Mouse (Mus musculus) neural tube, embryonic 15.5 days (tissue): ENCODE results near the gene Arid3a. TPM values are rescaled to one million over a fixed set of nuclear protein-coding genes. Genes with fewer than 3 reads are reported as not detected.

ENCODE experiments used
- ATAC-seq: fragments of 200-750 bp; cut with Nextera tagmentation; 2 replicates; pipeline ENCODE4 v1.8.0; 2017; ENCODE audit warnings: mild to moderate bottlenecking, moderate TSS enrichment, moderate library complexity; ENCODE audit not compliant: low FRiP score
- H3K27ac ChIP-seq: fragments of 300-500 bp; sonication (generic); replicated peaks from 2 replicates; pipeline ENCODE4 v1.5.1; 2015; ENCODE audit warnings: mild to moderate bottlenecking, inconsistent platforms
- H3K27me3 ChIP-seq: fragments of 300-500 bp; sonication (generic); replicated peaks from 2 replicates; pipeline ENCODE4 v1.6.1; 2015; ENCODE audit warnings: inconsistent platforms
- H3K36me3 ChIP-seq: fragments of 300-500 bp; sonication (generic); 2 replicates; pipeline ENCODE4 v1.6.1; 2015; ENCODE audit warnings: inconsistent platforms
- H3K4me1 ChIP-seq: fragments of 300-500 bp; sonication (generic); 2 replicates; pipeline ENCODE4 v1.6.1; 2015; ENCODE audit warnings: inconsistent platforms
- H3K4me2 ChIP-seq: fragments of 300-500 bp; sonication (generic); 2 replicates; pipeline ENCODE4 v1.6.1; 2015; ENCODE audit warnings: inconsistent platforms, mild to moderate bottlenecking, moderate library complexity
- H3K4me3 ChIP-seq: fragments of 300-500 bp; sonication (generic); replicated peaks from 2 replicates; pipeline ENCODE4 v1.5.1; 2015; ENCODE audit warnings: mild to moderate bottlenecking, inconsistent platforms
- H3K9ac ChIP-seq: fragments of 300-500 bp; sonication (generic); replicated peaks from 2 replicates; pipeline ENCODE4 v1.6.1; 2015; ENCODE audit warnings: mild to moderate bottlenecking, inconsistent platforms
- H3K9me3 ChIP-seq: fragments of 300-500 bp; sonication (generic); replicated peaks from 2 replicates; pipeline ENCODE4 v1.6.1; 2016; ENCODE audit warnings: inconsistent platforms
- WGBS: fragments of 180-500 bp; shearing (Covaris S2); methylation state at CpG from one replicate; pipeline ENCODE4 v1.1.7; 2015; ENCODE audit warnings: mixed read lengths; 5-methylcytosine and 5-hydroxymethylcytosine counted together
- polyA plus RNA-seq: library from polyadenylated mRNA; unstranded; fragments of >200 nt; fragmentation: Nextera tagmentation; extraction: Ambion mirVana; gene quantifications from 2 replicates; pipeline ENCODE4 v1.2.1, GENCODE M21; 2015

The Arid3a gene
- polyA plus RNA-seq, 1 experiment from 2014 or later, result 2.4 TPM

- H3K36me3 ChIP-seq, result peaks cover 9% of the 10 kb centered on the region
- peaks cover 73% of the 10 kb centered on the region for H3K4me1 ChIP-seq
- H3K4me3 ChIP-seq, result no peak overlapping the region
- 0 out of 2 replicates have a peak overlapping the region, but pooled peaks have one; percentile 29 for H3K9ac ChIP-seq
- peak overlapping the region; percentile 88 for H3K4me2 ChIP-seq
- peak overlapping the region; percentile 45; the same call in 1 of the 2 replicates for H3K27ac ChIP-seq
- 72% methylated on average over 18 of the region's 18 CpGs for WGBS
- ATAC-seq, result no peak
- H3K27me3 ChIP-seq, result no peaks in the 10 kb centered on the region
- H3K9me3 ChIP-seq, result no peaks in the 10 kb centered on the region
Observed at GRCm38 (mm10) chr10:79929967-79930825, 3.4 kb downstream of the Arid3a start.

GRCm38 (mm10) chr10:79930826-79931186 lies 4.0 kb downstream of the Arid3a start:
- peak overlapping the region; percentile 45; the same call in 1 of the 2 replicates for H3K27ac ChIP-seq
- no peak overlapping the region for H3K4me2 ChIP-seq
- ATAC-seq, result no peak
- no peaks in the 10 kb centered on the region for H3K9me3 ChIP-seq
- no peak overlapping the region for H3K9ac ChIP-seq
- H3K4me3 ChIP-seq, result no peak overlapping the region
- no peaks in the 10 kb centered on the region for H3K27me3 ChIP-seq
- WGBS, result 45% methylated on average over 16 of the region's 16 CpGs
- H3K36me3 ChIP-seq, result peaks cover 9% of the 10 kb centered on the region
- peaks cover 71% of the 10 kb centered on the region for H3K4me1 ChIP-seq

- peaks cover 9% of the 10 kb centered on the region for H3K36me3 ChIP-seq
- no peaks in the 10 kb centered on the region for H3K9me3 ChIP-seq
- H3K4me2 ChIP-seq, result no peak overlapping the region
- peaks cover 69% of the 10 kb centered on the region for H3K4me1 ChIP-seq
- ATAC-seq, result no peak
- no peak overlapping the region for H3K27ac ChIP-seq
- H3K9ac ChIP-seq, result no peak overlapping the region
- H3K4me3 ChIP-seq, result no peak overlapping the region
- no peaks in the 10 kb centered on the region for H3K27me3 ChIP-seq
- 88% methylated on average over 9 of the region's 9 CpGs for WGBS
Observed at GRCm38 (mm10) chr10:79931797-79932196, 5.0 kb downstream of the Arid3a start.

- H3K9me3 ChIP-seq, result no peaks in the 10 kb centered on the region
- 14% methylated on average over 8 of the region's 8 CpGs for WGBS
- H3K27ac ChIP-seq, result peak overlapping the region; percentile 63
- peaks cover 9% of the 10 kb centered on the region for H3K36me3 ChIP-seq
- H3K27me3 ChIP-seq, result no peaks in the 10 kb centered on the region
- peaks cover 76% of the 10 kb centered on the region for H3K4me1 ChIP-seq
- no peak for ATAC-seq
- H3K4me2 ChIP-seq, result peak overlapping the region; percentile 5; the same call in 1 of the 2 replicates
- H3K9ac ChIP-seq, result no peak overlapping the region; the same call in 1 of the 2 replicates
- no peak overlapping the region for H3K4me3 ChIP-seq
Observed at GRCm38 (mm10) chr10:79932736-79933135, 5.9 kb downstream of the Arid3a start.

- peaks cover 77% of the 10 kb centered on the region for H3K4me1 ChIP-seq
- WGBS, result 71% methylated on average over 9 of the region's 9 CpGs
- peak overlapping the region; percentile 63; the same call in 1 of the 2 replicates for H3K27ac ChIP-seq
- H3K9me3 ChIP-seq, result no peaks in the 10 kb centered on the region
- no peak overlapping the region for H3K9ac ChIP-seq
- peaks cover 9% of the 10 kb centered on the region for H3K36me3 ChIP-seq
- no peaks in the 10 kb centered on the region for H3K27me3 ChIP-seq
- H3K4me2 ChIP-seq, result 0 out of 2 replicates have a peak overlapping the region, but pooled peaks have one; percentile 5
- no peak for ATAC-seq
- no peak overlapping the region for H3K4me3 ChIP-seq
Observed at GRCm38 (mm10) chr10:79933145-79933679, 6.4 kb downstream of the Arid3a start.

GRCm38 (mm10) chr10:79933861-79934260 lies 7.0 kb downstream of the Arid3a start:
- 32% methylated on average over 6 of the region's 6 CpGs for WGBS
- peaks cover 75% of the 10 kb centered on the region for H3K4me1 ChIP-seq
- H3K27ac ChIP-seq, result peak overlapping the region; percentile 63
- H3K9me3 ChIP-seq, result no peaks in the 10 kb centered on the region
- ATAC-seq, result no peak
- H3K4me2 ChIP-seq, result no peak overlapping the region
- no peak overlapping the region for H3K4me3 ChIP-seq
- no peak overlapping the region for H3K9ac ChIP-seq
- no peaks in the 10 kb centered on the region for H3K27me3 ChIP-seq
- H3K36me3 ChIP-seq, result peaks cover 9% of the 10 kb centered on the region

GRCm38 (mm10) chr10:79934272-79934721 lies 7.5 kb downstream of the Arid3a start:
- H3K4me2 ChIP-seq, result no peak overlapping the region
- H3K36me3 ChIP-seq, result peaks cover 10% of the 10 kb centered on the region
- WGBS, result 46% methylated on average over 13 of the region's 13 CpGs
- no peak overlapping the region for H3K9ac ChIP-seq
- no peaks in the 10 kb centered on the region for H3K27me3 ChIP-seq
- no peaks in the 10 kb centered on the region for H3K9me3 ChIP-seq
- H3K4me3 ChIP-seq, result no peak overlapping the region
- H3K4me1 ChIP-seq, result peaks cover 71% of the 10 kb centered on the region
- peak; percentile 32; the same call in 1 of the 2 replicates for ATAC-seq
- peak overlapping the region; percentile 63 for H3K27ac ChIP-seq

GRCm38 (mm10) chr10:79934794-79935569 lies 8.1 kb downstream of the Arid3a start:
- H3K9me3 ChIP-seq, result no peaks in the 10 kb centered on the region
- peaks cover 64% of the 10 kb centered on the region for H3K4me1 ChIP-seq
- no peaks in the 10 kb centered on the region for H3K27me3 ChIP-seq
- no peak overlapping the region for H3K9ac ChIP-seq
- peak overlapping the region; percentile 63; the same call in 1 of the 2 replicates for H3K27ac ChIP-seq
- H3K4me3 ChIP-seq, result no peak overlapping the region
- WGBS, result 90% methylated on average over 16 of the region's 16 CpGs
- peaks cover 13% of the 10 kb centered on the region for H3K36me3 ChIP-seq
- no peak overlapping the region for H3K4me2 ChIP-seq
- ATAC-seq, result no peak

GRCm38 (mm10) chr10:79936284-79936910 lies 9.6 kb downstream of the Arid3a start:
- peaks cover 60% of the 10 kb centered on the region for H3K4me1 ChIP-seq
- 0 out of 2 replicates have a peak overlapping the region, but pooled peaks have one; percentile 2 for H3K9ac ChIP-seq
- H3K36me3 ChIP-seq, result peaks cover 13% of the 10 kb centered on the region
- no peak overlapping the region for H3K4me3 ChIP-seq
- peak overlapping the region; percentile 25 for H3K4me2 ChIP-seq
- no peaks in the 10 kb centered on the region for H3K9me3 ChIP-seq
- H3K27me3 ChIP-seq, result no peaks in the 10 kb centered on the region
- WGBS, result 68% methylated on average over 10 of the region's 10 CpGs
- ATAC-seq, result no peak
- H3K27ac ChIP-seq, result 0 out of 2 replicates have a peak overlapping the region, but pooled peaks have one; percentile 25

- no peak for ATAC-seq
- peak overlapping the region; percentile 25 for H3K4me2 ChIP-seq
- H3K9ac ChIP-seq, result 0 out of 2 replicates have a peak overlapping the region, but pooled peaks have one; percentile 2
- H3K36me3 ChIP-seq, result peaks cover 9% of the 10 kb centered on the region
- 43% methylated on average over 27 of the region's 27 CpGs for WGBS
- no peak overlapping the region for H3K4me3 ChIP-seq
- peaks cover 58% of the 10 kb centered on the region for H3K4me1 ChIP-seq
- no peaks in the 10 kb centered on the region for H3K9me3 ChIP-seq
- no peaks in the 10 kb centered on the region for H3K27me3 ChIP-seq
- H3K27ac ChIP-seq, result 0 out of 2 replicates have a peak overlapping the region, but pooled peaks have one; percentile 25
Observed at GRCm38 (mm10) chr10:79936911-79937441, 10.1 kb downstream of the Arid3a start.
